Mouse (Mus musculus) stomach, embryonic 15.5 days (tissue): ENCODE data around the gene Pilra. TPM values are rescaled to one million over a fixed set of nuclear protein-coding genes. Genes with fewer than 3 reads are reported as not detected.

Source experiments
- ATAC-seq: fragments of 200-750 bp; cut with Nextera tagmentation; 2 replicates; pipeline ENCODE4 v1.8.0; 2017; ENCODE audit warnings: low read depth, moderate number of reproducible peaks, moderate TSS enrichment; ENCODE audit not compliant: insufficient read depth, low FRiP score
- H3K27ac ChIP-seq: fragments of 300-500 bp; sonication (generic); 2 replicates; pipeline ENCODE4 v1.5.1; 2015; ENCODE audit warnings: mild to moderate bottlenecking, inconsistent platforms
- H3K27me3 ChIP-seq: fragments of 300-500 bp; sonication (generic); replicated peaks from 2 replicates; pipeline ENCODE4 v1.6.1; 2015; ENCODE audit warnings: inconsistent platforms
- H3K36me3 ChIP-seq: fragments of 300-500 bp; sonication (generic); 2 replicates; pipeline ENCODE4 v1.6.1; 2015; ENCODE audit warnings: inconsistent platforms
- H3K4me1 ChIP-seq: fragments of 300-500 bp; sonication (generic); 2 replicates; pipeline ENCODE4 v1.6.1; 2015; ENCODE audit warnings: inconsistent platforms
- H3K4me2 ChIP-seq: fragments of 300-500 bp; sonication (generic); 2 replicates; pipeline ENCODE4 v1.6.1; 2015; ENCODE audit warnings: mild to moderate bottlenecking, inconsistent platforms
- H3K4me3 ChIP-seq: fragments of 300-500 bp; sonication (generic); replicated peaks from 2 replicates; pipeline ENCODE4 v1.5.1; 2015; ENCODE audit warnings: inconsistent platforms
- H3K9ac ChIP-seq: fragments of 300-500 bp; sonication (generic); 2 replicates; pipeline ENCODE4 v1.6.1; 2015; ENCODE audit warnings: inconsistent platforms
- H3K9me3 ChIP-seq: fragments of 300-500 bp; sonication (generic); 2 replicates; pipeline ENCODE4 v1.6.1; 2016; ENCODE audit warnings: inconsistent platforms
- WGBS: fragments of 180-500 bp; shearing (Covaris S2); methylation state at CpG from one replicate; pipeline ENCODE4 v1.1.7; 2015; 5-methylcytosine and 5-hydroxymethylcytosine counted together
- polyA plus RNA-seq: library from polyadenylated mRNA; unstranded; fragments of >200 nt; fragmentation: Nextera tagmentation; extraction: Ambion mirVana; gene quantifications from 2 replicates; pipeline ENCODE4 v1.2.1, GENCODE M21; 2015

Gene Pilra
- polyA plus RNA-seq, 1 experiment from 2014 or later, result 2.2 TPM

- no peaks in the 10 kb centered on the region for H3K9me3 ChIP-seq
- H3K36me3 ChIP-seq, result no peaks in the 10 kb centered on the region
- no peak overlapping the region for H3K4me2 ChIP-seq
- H3K9ac ChIP-seq, result no peak overlapping the region
- H3K27me3 ChIP-seq, result no peaks in the 10 kb centered on the region
- H3K27ac ChIP-seq, result no peak overlapping the region
- whole genome bisulfite sequencing, result 65% methylated on average over 4 of the region's 4 CpGs
- no peak overlapping the region for H3K4me3 ChIP-seq
- no peak for ATAC-seq
- H3K4me1 ChIP-seq, result no peaks in the 10 kb centered on the region
These were observed 14.0 kb downstream of the Pilra start for GRCm38 (mm10) chr5:137822126-137822525.

DNA sequence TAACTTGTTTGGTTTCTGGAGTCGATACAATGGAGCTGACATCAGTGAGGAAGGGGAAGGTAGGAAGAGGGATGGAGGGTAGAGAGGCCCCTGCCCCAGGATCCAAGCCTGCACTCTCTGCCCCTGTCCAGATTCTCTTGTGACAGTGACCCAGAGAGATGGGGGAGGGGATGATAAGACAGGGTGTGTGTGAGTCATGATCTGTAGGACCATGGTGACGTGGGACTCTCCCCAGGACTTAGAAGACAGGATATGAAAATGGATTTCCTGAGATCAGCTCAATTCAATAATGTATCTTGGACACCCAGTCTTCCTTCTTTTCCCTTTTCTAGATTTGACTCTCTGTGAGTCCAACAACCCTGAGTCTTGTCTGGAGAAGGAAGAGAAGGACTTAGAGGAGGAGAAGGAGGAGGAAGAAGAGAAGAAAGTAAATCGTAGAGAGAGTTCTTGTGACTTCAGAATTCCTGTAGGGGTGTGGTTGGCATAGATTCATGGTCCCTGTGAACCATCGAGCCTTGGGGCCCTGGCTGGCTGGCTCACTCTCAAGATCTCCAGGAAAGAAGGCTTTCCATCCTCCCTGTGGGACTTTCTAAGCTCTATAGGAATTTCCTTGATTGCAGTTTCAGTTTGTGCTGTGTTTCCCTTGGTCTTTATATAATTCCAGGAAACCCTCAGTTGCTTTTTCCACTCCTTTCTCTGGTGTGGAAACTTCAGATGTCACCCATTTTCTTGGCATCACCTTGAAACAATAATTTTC lies 18.4 kb downstream of the Pilra start:
- Histone ChIP-seq H3K9ac (no peak overlapping the region), H3K4me1 (no peaks in the 10 kb centered on the region), H3K4me3 (no peak overlapping the region), H3K27me3 (no peaks in the 10 kb centered on the region), H3K27ac (no peak overlapping the region), H3K36me3 (no peaks in the 10 kb centered on the region), H3K9me3 (no peaks in the 10 kb centered on the region), H3K4me2 (no peak overlapping the region)
- no peak for ATAC-seq
- 63% methylated on average over 4 of the region's 4 CpGs for WGBS

GRCm38 (mm10) chr5:137808316-137808715 lies 27.8 kb downstream of the Pilra start:
- no peak overlapping the region for H3K27ac ChIP-seq
- H3K4me3 ChIP-seq, result no peak overlapping the region
- WGBS, result 88% methylated on average over 5 of the region's 5 CpGs
- no peaks in the 10 kb centered on the region for H3K4me1 ChIP-seq
- H3K4me2 ChIP-seq, result no peak overlapping the region
- ATAC-seq, result no peak
- no peaks in the 10 kb centered on the region for H3K36me3 ChIP-seq
- no peaks in the 10 kb centered on the region for H3K9me3 ChIP-seq
- H3K9ac ChIP-seq, result no peak overlapping the region
- H3K27me3 ChIP-seq, result no peaks in the 10 kb centered on the region

DNA sequence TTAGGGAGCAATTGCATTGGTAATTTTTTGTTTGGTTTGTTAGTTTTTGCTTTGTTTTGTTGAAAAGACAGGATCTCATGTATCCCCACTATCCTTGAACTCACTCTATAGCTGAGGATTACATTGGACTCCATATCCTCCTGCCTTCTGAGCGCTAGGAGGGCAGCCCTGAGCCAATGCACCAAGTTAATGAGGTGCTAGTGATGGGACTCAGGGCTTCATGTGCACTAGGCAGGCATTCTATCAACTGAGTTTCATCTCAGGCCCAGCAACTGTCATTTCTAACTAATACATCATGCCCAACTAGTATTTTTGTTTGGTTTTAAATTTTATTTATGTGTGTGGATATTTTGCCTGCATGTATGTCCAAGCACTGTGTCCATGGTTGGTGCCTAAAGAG lies 29.9 kb downstream of the Pilra start:
- Histone ChIP-seq H3K4me2 (no peak overlapping the region), H3K4me3 (no peak overlapping the region), H3K27ac (no peak overlapping the region), H3K9ac (no peak overlapping the region), H3K27me3 (no peaks in the 10 kb centered on the region), H3K36me3 (no peaks in the 10 kb centered on the region), H3K9me3 (no peaks in the 10 kb centered on the region), H3K4me1 (no peaks in the 10 kb centered on the region)
- WGBS, result 85% methylated on average over 1 of the region's 1 CpGs
- no peak for ATAC-seq

GRCm38 (mm10) chr5:137800917-137801316 lies 35.2 kb downstream of the Pilra start:
- WGBS, result 78% methylated on average over 3 of the region's 3 CpGs

DNA sequence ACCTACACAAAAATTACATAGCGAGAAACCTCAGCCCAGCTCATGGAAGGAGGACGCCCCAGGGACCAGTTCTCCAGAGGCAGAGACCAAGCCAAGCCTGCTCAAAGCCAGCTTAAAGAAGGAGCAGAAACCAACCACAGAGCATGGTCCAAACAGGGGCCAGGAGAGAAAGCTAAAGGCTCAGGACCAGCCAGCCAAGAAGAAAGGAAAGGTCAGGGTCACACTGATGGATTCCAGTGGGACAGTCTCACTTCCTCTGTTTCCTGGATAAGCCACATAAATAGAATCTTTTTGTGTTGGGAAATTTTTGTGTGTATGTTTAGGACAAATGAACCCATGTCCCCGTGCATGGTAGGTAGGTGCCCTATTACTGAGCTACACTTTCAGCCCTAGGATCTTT lies 39.5 kb downstream of the Pilra start:
- Histone ChIP-seq H3K4me2 (no peak overlapping the region), H3K4me1 (no peaks in the 10 kb centered on the region), H3K36me3 (no peaks in the 10 kb centered on the region), H3K9ac (no peak overlapping the region), H3K9me3 (no peaks in the 10 kb centered on the region), H3K4me3 (no peak overlapping the region), H3K27ac (no peak overlapping the region), H3K27me3 (no peaks in the 10 kb centered on the region)
- no peak for ATAC-seq
- WGBS, result 73% methylated on average over 3 of the region's 3 CpGs

More at GRCm38 (mm10) chr5:137800917-137801316, 35.2 kb downstream of the Pilra start:
- H3K4me2 ChIP-seq, result no peak overlapping the region
- H3K36me3 ChIP-seq, result no peaks in the 10 kb centered on the region
- no peaks in the 10 kb centered on the region for H3K27me3 ChIP-seq
- no peak for ATAC-seq
- no peaks in the 10 kb centered on the region for H3K9me3 ChIP-seq
- H3K27ac ChIP-seq, result no peak overlapping the region
- H3K4me3 ChIP-seq, result no peak overlapping the region
- H3K4me1 ChIP-seq, result no peaks in the 10 kb centered on the region
- no peak overlapping the region for H3K9ac ChIP-seq

DNA sequence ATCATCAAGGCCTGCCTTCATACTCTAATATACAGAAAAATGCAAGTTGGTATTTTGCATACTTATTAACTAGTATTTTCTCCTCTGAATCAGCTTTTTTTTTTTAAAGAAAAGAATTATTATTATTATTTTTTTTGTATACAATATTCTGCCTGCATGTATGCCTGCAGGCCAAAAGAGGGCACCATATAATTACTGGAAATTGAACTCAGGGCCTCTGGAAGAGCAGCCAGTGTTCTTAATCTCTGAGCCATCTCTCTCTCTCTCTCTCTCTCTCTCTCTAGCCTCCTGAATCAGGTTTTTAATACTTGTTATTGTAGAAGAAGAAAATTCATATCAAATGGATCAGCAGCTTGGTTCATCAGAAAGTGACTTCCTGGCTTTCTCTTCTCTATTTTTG lies 44.5 kb downstream of the Pilra start:
- no peak overlapping the region for H3K27ac ChIP-seq
- no peak overlapping the region for H3K9ac ChIP-seq
- no peaks in the 10 kb centered on the region for H3K36me3 ChIP-seq
- no peaks in the 10 kb centered on the region for H3K9me3 ChIP-seq
- ATAC-seq, result no peak
- H3K4me3 ChIP-seq, result no peak overlapping the region
- no peaks in the 10 kb centered on the region for H3K27me3 ChIP-seq
- 0 out of 2 replicates have a peak, but pooled peaks cover 4% of the 10 kb centered on the region for H3K4me1 ChIP-seq
- H3K4me2 ChIP-seq, result no peak overlapping the region

- Histone ChIP-seq H3K27me3 (no peaks in the 10 kb centered on the region), H3K4me1 (peaks cover 17% of the 10 kb centered on the region), H3K4me3 (no peak overlapping the region), H3K9ac (no peak overlapping the region), H3K4me2 (no peak overlapping the region), H3K27ac (no peak overlapping the region), H3K9me3 (no peaks in the 10 kb centered on the region), H3K36me3 (0 out of 2 replicates have a peak, but pooled peaks cover 3% of the 10 kb centered on the region)
- 92% methylated on average over 2 of the region's 2 CpGs for WGBS
- ATAC-seq, result no peak
These were observed 47.0 kb downstream of the Pilra start for GRCm38 (mm10) chr5:137788946-137789531.

GRCm38 (mm10) chr5:137788171-137788570 lies 47.9 kb downstream of the Pilra start:
- H3K9ac ChIP-seq, result no peak overlapping the region
- H3K36me3 ChIP-seq, result 0 out of 2 replicates have a peak, but pooled peaks cover 4% of the 10 kb centered on the region
- ATAC-seq, result no peak
- no peaks in the 10 kb centered on the region for H3K27me3 ChIP-seq
- H3K27ac ChIP-seq, result no peak overlapping the region
- H3K9me3 ChIP-seq, result no peaks in the 10 kb centered on the region
- WGBS, result 75% methylated on average over 24 of the region's 24 CpGs
- peaks cover 25% of the 10 kb centered on the region for H3K4me1 ChIP-seq
- H3K4me2 ChIP-seq, result peak overlapping the region; percentile 89
- H3K4me3 ChIP-seq, result peak overlapping the region; percentile 93

- H3K27me3 ChIP-seq, result no peaks in the 10 kb centered on the region
- H3K27ac ChIP-seq, result peak within 1 kb of the TSS; percentile 100
- peaks cover 28% of the 10 kb centered on the region for H3K4me1 ChIP-seq
- peak within 1 kb of the TSS; percentile 95 for H3K9ac ChIP-seq
- peaks cover 11% of the 10 kb centered on the region for H3K36me3 ChIP-seq
- no peaks in the 10 kb centered on the region for H3K9me3 ChIP-seq
- ATAC-seq, result peak; percentile 51
- under 1% methylated on average over 48 of the region's 48 CpGs for WGBS
- peak within 1 kb of the TSS; percentile 93 for H3K4me3 ChIP-seq
- peak within 1 kb of the TSS; percentile 89 for H3K4me2 ChIP-seq
These were observed 48.7 kb downstream of the Pilra start, which contains the start of the genes Mepce and Zcwpw1 for GRCm38 (mm10) chr5:137787151-137787928. Gene Mepce (minus strand): TSS chr5:137787655. Gene Zcwpw1 (plus strand): TSS chr5:137787798.

GRCm38 (mm10) chr5:137786109-137786942 lies 49.8 kb downstream of the Pilra start:
- Histone ChIP-seq H3K36me3 (peaks cover 21% of the 10 kb centered on the region), H3K9me3 (no peaks in the 10 kb centered on the region), H3K4me2 (peak overlapping the region; percentile 89), H3K4me1 (peaks cover 28% of the 10 kb centered on the region), H3K27ac (peak overlapping the region; percentile 100), H3K27me3 (no peaks in the 10 kb centered on the region), H3K9ac (peak overlapping the region; percentile 95), H3K4me3 (peak overlapping the region; percentile 93)
- ATAC-seq, result peak; percentile 90
- under 1% methylated on average over 79 of the region's 79 CpGs for WGBS
